Mouse (Mus musculus) monocyte, adult 2 months (primary cell): ENCODE data around the gene Hoxd8.

ENCODE experiments used
- DNase-seq, 2 experiments: peaks; one replicate each; pipeline ENCODE4 v3.0.0; 2022; ENCODE audit warnings: low spot score in 2 of 2, low read depth in 1 of 2

The Hoxd8 gene

DNA sequence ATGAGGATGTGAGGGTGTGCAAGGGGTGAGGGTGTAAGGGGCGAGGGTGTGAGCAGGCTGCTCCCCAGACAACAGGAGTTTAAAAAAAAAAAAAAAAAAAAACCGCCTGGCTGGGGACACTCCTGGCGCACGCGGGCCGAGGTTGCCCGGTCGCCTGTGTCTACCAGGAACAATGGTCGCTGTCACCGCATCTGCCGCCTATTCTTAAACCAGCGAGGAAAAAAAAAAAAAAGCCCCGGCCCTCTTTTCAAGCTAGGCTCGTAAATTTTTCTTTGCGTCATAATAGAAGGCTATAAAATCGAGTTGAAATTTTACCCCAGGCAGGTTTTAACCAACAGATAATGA, 28.9 kb downstream of the Hoxd8 start:
- DNase-seq = no peak

DNA sequence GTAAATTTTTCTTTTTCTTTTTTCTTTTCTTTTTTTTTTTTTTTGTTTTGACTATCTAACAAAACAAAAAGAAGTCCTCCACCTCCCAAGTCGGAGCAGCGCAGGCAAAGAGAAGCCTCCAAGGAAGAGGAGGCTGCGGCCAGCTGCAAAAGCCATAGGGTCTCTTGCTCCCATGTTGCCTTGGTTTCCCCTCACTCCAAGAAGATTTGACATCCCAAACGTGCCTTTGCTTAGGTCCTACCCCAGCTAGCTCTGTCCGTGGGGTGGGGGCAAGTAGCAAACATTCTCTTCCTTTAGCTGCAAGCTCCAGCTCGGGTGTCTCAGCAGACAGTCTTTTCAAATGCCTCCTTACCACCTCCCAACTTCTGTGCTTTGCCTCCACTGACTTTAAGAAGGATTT, 29.4 kb downstream of the Hoxd8 start:
- no peak for DNase-seq

DNA sequence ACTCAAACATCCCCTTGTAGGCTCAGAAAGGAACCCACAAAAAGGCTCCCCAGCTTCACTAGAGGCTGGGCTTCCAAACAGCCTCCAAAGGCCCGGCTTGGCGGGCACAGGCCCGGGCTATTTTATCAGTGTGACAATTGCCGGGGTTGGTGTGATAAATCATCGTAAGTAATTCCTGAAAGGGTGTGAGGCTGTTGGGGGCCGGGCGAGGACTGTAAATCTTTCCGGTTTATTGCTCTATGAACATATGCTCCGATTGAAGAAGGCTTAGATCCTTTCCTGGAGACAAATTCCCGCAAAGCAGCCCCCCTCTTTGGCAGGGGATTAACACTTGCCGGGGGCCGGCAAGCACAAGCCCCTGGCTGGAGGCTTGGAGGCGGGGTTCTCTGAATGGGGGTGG, 30.0 kb downstream of the Hoxd8 start:
- DNase-seq = no peak

DNA sequence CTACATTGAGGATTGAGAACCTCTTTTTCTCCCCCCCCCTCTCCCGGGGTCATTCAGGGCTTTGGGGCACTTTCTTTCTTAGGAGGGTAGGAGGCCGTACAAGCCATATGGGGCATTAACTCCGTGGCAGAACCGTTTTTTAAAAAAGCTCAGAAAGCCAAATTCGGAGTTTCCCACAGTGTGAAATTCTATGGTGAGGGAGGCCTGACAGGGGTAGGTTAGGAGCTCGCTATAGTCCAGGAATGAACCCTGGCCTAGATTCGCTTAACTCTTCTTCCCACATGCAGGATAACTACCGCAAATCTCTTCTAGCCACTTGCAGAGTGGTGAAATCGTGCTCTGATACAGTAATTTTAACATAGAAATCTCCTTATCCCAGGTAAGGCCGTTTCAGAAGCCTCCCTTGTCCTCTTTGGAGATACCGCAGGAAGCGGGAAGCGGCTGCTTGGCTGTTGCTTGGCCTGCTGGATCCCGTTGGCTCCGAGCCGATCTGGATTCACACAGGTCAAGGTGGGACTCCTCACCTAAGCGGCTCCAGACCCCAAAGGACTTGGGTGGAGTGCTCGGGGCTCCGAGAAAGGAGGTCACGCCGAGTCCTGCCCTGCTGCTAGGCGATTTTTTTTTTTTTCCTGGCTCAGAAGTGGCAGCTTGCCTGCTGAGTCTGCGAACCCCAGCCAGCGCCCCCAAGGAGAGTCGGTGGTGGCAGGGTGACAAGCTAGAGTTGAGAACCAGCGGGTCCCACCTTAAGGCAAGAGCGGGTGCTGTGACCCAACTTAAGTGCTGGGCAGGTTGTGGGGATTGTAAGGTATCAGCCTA, 30.8 kb downstream of the Hoxd8 start:
- no peak for DNase-seq

DNA sequence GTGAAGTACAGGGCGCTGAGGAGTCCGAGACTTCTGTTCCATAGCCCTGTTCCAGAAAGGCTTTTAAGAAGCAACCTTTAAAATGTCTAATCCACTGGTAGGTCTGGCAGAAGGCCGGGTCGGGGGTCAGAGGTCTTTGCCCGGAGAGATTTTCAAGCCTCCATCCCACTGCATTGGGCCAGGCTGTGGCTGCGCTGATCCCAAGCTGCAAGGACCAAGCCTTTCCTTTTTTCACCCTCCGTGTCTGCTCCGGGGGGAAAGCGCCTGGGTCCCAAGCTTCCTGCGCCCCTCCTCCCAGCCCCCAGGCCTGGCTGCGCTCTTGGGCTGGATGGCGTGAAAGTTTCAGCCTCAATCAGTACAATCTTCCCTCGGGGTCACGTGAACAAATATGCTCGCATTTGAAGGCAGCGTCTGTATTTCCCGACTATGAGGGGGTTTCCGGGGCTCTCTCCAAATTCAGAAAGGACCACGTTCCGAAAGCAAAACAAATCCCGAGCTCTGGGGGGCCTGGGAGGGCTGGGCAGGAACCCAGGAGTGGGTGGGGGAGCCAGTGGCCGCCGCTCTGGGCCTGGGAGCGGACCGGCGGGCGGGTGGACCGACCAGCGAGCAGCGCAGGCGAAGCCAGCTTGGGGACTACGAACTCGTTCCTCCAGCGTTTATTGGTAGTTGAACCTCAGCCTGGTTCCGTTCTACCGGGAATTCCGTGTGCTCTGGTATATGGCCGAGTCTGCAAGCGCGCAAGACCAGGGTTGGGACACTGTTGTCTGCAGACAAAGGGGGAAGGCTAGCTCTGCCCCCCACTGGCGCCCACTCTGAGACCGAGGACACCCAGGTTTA, 31.7 kb downstream of the Hoxd8 start:
- DNase-seq = no peak

DNA sequence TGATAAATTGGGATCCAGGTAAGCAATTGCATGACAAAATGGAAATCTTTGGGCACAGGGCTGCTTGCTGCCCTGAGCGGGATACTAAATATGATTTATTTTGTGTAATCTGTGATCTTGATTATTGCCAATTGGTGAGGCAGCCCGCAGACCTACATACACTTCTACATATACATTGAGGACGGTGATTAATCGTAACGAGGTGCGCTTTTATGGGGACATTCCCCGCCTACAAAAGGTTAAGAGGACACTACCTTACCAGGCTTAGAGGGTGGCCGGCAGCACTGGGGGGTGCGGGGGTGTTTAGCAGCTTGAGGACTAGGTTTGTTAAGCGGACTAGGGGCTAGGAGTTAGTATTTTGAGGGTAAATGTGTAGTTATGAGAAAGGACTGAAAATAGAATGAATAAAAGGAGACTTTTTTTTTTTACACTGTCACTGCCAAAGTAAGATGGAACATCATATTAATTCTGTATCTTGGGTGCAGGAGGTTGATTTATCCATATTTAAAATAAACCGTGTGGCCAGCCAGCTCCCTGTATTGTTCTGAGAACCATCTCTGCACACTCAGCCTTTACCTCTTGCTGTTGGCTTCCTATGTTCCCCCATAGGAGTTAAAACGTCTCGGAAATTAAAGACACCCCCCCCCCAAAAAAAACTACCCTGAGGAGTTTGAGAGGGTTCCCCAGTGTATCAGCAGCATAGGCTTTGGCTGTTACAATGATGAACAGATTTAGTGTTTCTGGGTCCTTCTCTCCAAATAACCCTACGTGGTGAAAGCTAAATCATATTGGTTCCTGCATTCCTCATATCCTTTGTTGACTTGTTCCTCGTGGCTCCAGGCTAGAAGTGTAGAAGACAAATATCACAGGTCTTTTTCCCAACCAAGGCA, 32.5 kb downstream of the Hoxd8 start:
- DNase-seq = no peak

DNA sequence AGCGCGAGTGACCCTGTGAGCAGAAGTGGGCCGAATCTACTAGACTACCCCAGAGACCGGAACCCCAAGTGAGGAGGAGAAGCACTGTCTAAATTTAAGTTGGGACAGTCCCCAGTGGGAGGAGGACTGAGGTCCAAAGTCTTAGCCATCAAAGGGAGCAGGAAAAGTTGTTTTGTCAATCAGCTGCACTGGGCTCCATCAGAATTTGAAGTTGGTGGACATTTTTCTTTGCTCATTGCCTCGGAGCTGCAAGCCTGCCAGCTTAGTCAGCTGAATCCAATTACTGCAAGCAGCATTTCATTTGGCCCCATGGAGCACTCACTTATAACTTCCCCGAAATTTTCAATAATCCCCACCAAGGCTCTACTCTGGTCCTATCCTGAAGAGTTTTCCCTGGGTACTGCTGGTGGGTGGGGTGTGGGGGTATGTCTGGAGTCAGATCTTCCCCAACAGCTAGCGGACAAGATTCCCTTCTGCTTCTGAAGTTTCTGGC, 33.2 kb downstream of the Hoxd8 start:
- no peak for DNase-seq

DNA sequence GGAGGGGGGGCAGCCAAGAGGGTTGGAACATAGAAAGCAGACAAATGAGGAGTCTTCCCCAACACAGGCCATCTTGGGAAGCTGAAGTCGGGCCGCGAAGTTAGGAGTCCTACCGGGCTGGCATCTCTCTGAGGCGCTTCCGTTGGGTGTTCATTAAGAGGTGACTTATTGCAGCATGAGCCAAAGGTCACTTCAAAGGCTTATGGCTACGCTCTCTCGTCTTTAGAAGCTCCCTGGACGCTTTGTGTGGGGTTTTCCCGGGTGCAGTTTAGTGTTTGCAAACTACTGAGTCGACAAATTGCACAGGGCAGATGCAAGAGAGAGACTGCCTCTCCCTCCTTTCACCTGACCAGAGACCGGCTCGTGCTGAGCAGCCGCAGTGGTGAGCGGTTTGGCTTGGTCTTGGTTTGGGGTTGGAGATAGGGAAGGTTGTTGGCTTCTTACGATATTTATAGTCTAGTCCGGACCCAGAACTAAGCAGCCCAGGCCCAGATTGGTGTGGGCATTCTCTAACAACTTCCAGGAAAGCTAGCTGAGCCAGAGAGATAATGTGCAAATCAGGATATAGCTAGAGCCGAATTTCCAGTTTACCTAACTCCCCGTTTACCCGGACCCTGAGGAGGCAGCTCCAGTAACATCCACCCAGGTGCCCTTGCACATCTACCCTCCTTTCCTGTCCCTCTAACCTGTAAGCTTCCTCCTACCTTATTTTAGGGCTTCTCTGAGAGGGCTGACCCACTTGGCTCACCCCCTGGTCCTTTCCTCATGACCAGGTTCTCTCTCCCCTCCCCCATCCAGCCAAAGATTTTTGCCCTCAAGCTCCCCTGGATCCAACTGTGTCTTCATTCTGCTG, 34.4 kb downstream of the Hoxd8 start:
- no peak for DNase-seq

DNA sequence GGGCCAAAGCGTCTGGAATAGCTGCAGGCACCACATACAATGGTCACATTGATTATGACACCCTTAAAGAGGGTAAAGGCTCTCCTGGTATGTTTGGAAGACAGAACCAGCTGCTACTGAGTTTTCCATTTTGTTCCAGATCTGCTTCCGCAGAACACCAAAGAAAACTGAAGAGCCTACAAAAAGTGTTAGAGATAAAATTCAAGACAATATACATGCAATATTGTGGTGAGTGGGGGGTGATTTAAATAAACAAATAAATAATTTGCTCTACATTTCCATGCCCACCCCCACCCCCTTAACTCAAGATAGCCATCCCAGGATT, 35.0 kb downstream of the Hoxd8 start:
- no peak for DNase-seq

DNA sequence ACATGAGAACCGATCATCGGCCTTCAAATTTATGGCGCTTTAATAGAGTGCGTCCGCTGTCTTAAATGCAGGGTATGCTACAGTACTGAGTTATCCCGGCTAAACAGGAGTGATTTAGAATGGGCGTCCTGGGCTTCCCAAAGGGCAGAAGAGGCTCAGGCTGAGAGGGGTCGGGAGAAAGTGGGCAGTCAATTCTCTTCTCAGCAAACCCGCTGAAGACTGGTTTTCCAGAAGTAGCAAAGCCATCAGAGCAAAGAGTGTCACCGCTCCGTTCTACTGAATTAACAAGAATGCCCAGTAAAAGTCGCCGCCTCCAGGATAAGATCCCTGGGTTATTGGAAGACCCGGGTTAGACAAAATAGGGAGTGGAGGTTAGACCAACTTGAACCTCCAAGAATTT, 35.5 kb downstream of the Hoxd8 start:
- DNase-seq = no peak

DNA sequence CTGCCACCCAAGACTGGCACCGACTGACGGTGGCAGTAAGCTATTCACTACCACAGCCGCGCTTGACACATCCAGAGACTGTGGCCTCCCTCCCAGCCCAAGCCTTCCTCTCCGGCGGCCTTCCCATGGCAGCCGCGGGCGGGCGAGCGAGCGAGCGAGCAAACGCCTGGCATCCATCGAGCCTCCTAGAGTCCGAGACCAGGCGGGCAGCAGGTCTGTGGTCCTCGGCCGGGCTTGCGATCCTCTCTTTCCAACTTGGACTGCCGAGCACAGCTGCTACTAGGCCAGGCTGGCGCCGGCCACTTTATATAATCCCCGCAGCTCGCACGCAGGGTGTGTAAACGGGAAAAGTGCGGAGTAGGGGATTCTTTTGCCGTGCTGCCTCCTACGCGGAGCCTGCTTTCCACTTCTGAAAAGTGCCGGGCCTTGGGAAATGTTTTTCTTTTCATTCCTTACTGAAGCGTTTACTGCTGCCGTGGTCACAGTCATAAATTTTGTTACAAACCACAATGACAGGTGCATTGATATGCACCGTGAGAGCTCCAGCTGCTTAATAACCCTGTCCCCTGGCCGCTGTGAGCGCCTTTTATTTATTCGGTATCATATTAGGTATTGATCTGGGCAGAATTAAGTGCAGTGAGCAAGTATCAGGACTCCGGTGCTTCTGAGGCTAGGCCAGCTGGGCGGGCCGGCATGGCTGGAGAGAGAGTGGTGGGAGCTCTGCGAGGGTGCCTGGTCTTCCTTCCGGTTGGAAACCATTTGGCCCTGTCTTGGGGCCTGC, 36.1 kb downstream of the Hoxd8 start:
- no peak for DNase-seq

DNA sequence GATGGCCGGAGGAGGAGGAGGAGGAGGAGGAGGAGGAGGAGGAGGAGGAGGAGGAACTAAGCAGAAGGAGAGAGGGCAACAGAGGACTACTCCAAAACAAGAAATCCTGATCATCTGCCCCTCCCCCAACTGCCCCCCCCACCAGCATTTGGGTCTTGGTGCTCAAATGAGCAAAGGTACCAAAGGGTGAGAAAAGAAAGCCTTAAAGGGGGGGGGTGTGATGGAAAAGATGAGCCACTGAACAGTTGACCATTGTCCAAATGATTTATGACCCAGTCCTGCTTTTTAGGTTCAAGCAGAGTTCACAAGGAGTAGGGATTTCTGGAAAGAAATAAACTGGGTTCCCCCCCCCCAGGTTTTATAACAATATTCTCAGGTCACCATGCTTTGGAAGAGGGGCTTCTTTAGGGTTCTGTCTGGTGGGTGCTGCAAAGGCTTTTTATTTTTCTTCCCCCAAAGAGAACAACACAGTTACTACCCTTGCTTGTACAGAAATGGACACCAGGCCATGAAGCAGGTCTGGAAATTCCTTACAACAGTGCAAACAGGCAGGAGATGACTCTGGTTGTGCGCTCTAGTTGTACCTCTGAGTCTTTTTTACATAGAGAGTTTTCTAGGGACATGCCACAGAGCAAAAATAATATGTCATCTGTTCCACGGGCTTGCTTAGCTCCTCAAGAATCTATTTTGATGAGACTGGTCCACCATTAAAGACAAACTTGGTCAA, 37.0 kb downstream of the Hoxd8 start:
- no peak for DNase-seq

DNA sequence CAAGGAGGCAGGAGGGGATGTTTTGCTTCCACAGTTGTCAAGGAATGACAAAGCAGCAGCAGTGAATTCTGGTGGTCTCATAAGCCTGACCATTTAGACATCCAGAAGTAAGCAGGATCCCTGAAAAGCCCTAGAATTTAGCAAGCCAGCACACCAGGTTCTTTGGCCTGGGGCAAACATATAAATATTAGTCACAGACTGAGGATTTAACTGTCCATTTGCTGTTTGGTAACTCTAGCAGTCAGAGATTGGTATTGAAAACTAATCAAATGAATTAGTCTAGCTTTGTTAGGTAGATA, 37.5 kb downstream of the Hoxd8 start:
- no peak for DNase-seq

DNA sequence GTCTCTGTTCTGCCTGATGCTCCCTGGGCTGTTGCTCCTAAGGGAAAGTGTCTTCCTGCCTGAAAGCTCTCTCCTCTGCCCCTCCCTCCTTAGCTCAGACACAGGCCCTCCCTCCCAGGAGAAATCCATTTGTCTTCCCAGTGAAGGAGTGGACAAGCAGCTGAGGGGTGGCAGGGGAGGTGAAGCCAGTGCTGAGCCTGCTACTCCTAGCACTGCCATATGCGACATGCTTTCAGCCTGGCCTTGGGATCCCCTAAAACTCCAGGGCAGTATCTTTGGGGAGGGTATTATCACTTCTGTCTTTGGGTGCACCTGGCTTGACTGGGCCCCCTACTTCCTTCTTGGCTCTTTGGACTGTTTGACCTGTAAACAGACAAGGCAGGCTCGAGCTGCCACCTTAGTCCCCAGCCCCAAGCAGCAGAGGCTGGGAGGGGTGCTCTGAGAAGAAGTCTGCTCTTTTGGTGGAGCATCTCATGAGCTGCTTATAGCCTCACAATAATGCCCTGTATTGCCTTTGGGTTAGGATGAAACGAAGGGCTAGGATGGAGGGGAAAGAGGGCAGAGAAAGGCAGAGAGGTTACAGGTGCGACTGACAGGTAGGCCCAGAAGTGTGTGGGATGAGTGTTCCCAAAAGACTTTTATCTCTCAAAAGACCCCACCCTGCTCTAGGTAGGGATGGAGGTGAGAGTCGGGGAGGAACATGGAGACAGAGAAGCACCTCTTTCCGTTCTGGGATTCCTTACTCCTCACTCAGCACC, 41.3 kb downstream of the Hoxd8 start:
- DNase-seq = no peak

DNA sequence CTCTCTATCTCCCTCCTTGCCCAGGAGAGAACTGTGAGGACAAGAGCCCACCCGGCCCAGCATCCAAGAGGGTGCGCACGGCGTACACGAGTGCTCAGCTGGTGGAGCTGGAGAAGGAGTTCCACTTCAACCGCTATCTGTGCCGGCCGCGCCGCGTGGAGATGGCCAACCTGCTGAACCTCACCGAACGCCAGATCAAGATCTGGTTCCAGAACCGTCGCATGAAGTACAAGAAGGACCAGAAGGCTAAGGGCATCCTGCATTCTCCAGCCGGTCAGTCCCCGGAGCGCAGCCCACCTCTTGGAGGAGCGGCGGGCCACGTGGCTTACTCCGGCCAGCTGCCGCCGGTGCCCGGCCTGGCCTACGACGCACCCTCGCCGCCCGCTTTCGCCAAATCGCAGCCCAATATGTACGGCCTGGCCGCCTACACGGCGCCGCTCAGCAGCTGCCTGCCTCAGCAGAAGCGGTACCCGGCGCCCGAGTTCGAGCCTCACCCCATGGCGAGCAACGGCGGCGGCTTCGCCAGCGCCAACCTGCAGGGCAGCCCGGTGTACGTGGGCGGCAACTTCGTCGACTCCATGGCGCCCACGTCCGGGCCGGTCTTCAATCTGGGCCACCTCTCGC, 42.0 kb downstream of the Hoxd8 start:
- no peak for DNase-seq

DNA sequence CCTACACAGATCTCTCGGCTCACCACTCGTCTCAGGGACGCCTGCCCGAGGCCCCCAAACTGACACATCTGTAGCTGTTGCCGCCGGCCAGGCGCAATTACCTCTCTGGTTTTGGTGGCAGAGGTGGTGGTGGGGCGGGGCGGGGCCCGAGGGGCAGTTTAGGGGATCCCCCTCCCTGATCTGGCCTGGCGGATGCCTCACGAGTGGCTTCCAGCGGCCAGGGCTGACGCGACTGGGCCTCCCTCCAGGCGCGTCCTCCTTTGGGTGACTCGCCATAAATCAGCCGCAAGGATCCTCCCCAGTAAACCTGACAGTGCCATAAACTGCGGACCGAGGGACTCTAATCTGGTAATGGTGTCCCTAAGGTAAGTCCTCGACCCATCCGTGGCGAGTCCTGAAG, 42.6 kb downstream of the Hoxd8 start:
- DNase-seq = no peak

DNA sequence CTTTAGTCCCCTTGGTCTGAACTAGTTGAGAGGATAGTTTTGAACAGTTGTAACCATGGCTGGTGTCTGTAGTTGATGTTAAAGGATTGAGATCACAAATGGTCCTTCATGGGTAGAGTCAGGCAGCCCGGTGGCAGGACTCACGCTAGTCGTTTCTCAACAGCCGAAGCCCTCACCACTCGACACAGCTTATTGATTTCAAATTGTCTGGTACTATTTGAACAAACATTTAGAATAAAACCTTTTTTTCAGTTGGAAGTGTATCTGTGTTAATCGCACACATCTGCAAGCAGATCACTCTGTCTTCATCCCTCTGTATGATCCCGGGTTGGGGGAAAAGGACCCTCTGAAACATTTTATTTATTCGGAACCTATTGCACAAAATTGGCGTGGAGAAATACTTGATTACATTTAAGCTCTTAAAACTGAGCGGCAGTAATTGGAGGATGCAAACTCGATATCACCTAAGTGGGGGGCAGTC, 43.3 kb downstream of the Hoxd8 start:
- DNase-seq = no peak

DNA sequence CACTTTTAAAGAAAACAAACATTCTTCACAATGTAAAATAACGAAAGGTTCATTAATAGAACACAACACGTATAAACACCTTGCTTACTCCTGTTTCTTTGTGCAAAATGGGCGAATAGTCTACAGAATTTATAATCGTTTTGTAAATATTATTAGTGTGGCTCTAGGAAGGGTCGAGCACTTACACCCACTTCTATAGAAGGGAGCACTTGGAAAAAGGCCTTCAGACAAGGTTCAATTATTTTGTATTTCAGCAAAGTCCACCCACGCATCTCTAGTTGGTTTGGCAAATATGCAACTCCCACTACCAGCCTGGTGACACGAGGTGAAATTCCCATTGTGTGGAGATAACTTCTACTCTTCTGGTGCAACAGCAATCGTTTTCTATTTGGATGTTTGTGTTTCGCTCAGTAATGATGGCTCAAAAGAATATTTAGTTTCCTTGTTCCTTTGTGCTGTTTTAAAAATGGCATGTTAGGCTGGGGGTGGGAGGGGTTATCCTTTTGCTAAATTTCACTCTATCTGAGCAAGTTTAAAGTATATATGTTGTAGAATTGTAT, 44.1 kb downstream of the Hoxd8 start:
- no peak for DNase-seq
